In genomic region chr8:122463651-122464640, GRCm38 (mm10) we compare ENCODE assay signal across 12 mouse cellular contexts. TPM values are rescaled to one million over a fixed set of nuclear protein-coding genes. Genes with fewer than 3 reads are reported as not detected.
DNase-seq lines count a peak whose midpoint lies in the region; ATAC-seq and TF ChIP-seq lines count a peak whose summit lies in the region.
"Had no signal": no experiment of that assay in that cellular context is flagged by ENCODE, and none has a peak within 500 bp of the region (broad histone marks: within the 10 kb centered on the region; RNA-seq: fewer than 3 reads in every experiment).

No protein-coding gene starts in this region.

- peaks cover 52% of the 10 kb centered on the region for H3K4me1 ChIP-seq in liver, postnatal 0 days (ENCODE audit: insufficient read depth)

- H3K27ac ChIP-seq in liver, postnatal 0 days (ENCODE audit: low read depth), result peak overlapping the region; percentile 64
- no peak overlapping the region for H3K27ac ChIP-seq in layer of hippocampus, adult 2 months

- peaks cover 20% of the 10 kb centered on the region for H3K27me3 ChIP-seq in liver, postnatal 0 days (ENCODE audit: insufficient read depth, low read length)

- H3K9ac ChIP-seq in liver, postnatal 0 days (replicated peaks), result no peak overlapping the region

- H3K4me3 ChIP-seq in liver, postnatal 0 days (ENCODE audit: low read depth, low read length), result no peak overlapping the region
- no peak overlapping the region for H3K4me3 ChIP-seq in layer of hippocampus, adult 2 months

- TF ChIP-seq CTCF in liver, postnatal 0 days (IDR thresholded peaks at IDR 0.05; ENCODE audit: low read depth), result no peak
- no peak for TF ChIP-seq CTCF in layer of hippocampus, adult 2 months (conservative IDR thresholded peaks at IDR 0.05)

- H3K9me3 ChIP-seq in liver, postnatal 0 days (ENCODE audit: low read length), result no peaks in the 10 kb centered on the region

- H3K36me3 ChIP-seq in liver, postnatal 0 days (replicated peaks; ENCODE audit: insufficient read depth, low read length), result peaks cover 24% of the 10 kb centered on the region

- peak; percentile 23; the same call in 1 of the 2 replicates for TF ChIP-seq EP300 in liver, postnatal 0 days (IDR thresholded peaks at IDR 0.05; ENCODE audit: low read depth)

- WGBS in liver, postnatal 0 days (ENCODE audit: insufficient replicate concordance), result 26% methylated on average over 12 of the region's 12 CpGs

- peak overlapping the region; percentile 13 for H3K4me2 ChIP-seq in liver, postnatal 0 days (ENCODE audit: low read depth, low read length)
- H3K4me2 ChIP-seq: midbrain, embryonic 11.5 days had no signal

- peak; percentile 69 for DNase-seq in CD4-positive helper T cell, adult 2 months (ENCODE audit: low read depth, low spot score)
- DNase-seq in liver, postnatal 0 days, result peak; percentile 56
- DNase-seq in natural killer cell, adult 2 months (ENCODE audit: low spot score in 2 of 2), result peak; percentile 21 to 27
- no peak for DNase-seq in layer of hippocampus, adult 2 months (ENCODE audit: low spot score in 2 of 2)
- no peak for DNase-seq in gastrocnemius, adult 18-20 months (ENCODE audit: low spot score)
- no peak for DNase-seq in cerebellum, adult 9-10 months
- DNase-seq: embryo, embryonic 11 days; heart, postnatal 10 days had no signal

- ATAC-seq in CD4-positive, CD25-positive, alpha-beta regulatory T cell, adult 4 months, result peak; percentile 27
- ATAC-seq in liver, postnatal 0 days, result peak; percentile 49
- ATAC-seq: forebrain, embryonic 14.5 days had no signal

RNA-seq across cellular contexts. Expression of gene Snai3, which starts 3.4 kb away (rescaled TPM):
- 1 to 10 TPM; 2.6 to 5.2 TPM for polyA plus RNA-seq in CD4-positive, CD25-positive, alpha-beta regulatory T cell, adult 4 months (2017; shearing (Covaris generic))
- polyA plus RNA-seq in liver, postnatal 0 days (2015; fragmentation: Nextera tagmentation; extraction: Ambion mirVana), result 1.4 and 3.4 TPM in 2 replicates
- total RNA-seq in layer of hippocampus, adult 2 months (2021), result not detected
- total RNA-seq in gastrocnemius, adult 18-20 months (2021), result 10 to 100 TPM in 1 of 2 experiments, 1 to 10 TPM in 1; 5.7 to 14.7 TPM
- total RNA-seq: layer of hippocampus, adult 8-10 months had no signal
- polyA plus RNA-seq: forebrain, embryonic 14.5 days; midbrain, embryonic 11.5 days had no signal

RNA-seq across cellular contexts. Expression of gene Rnf166, which starts 11.9 kb away (rescaled TPM):
- polyA plus RNA-seq in CD4-positive, CD25-positive, alpha-beta regulatory T cell, adult 4 months (2017; shearing (Covaris generic)), result 10 to 100 TPM; 27.3 to 31.0 TPM
- 18.5 and 18.9 TPM in 2 replicates for polyA plus RNA-seq in liver, postnatal 0 days (2015; fragmentation: Nextera tagmentation; extraction: Ambion mirVana)
- total RNA-seq in layer of hippocampus, adult 2 months (2021), result 10 to 100 TPM; 32.7 to 39.5 TPM
- 10 to 100 TPM; 35.0 to 37.7 TPM for total RNA-seq in gastrocnemius, adult 18-20 months (2021)

RNA-seq across cellular contexts. Expression of gene Ctu2, which starts 12.0 kb away (rescaled TPM):
- 10 to 100 TPM; 11.5 to 16.9 TPM for polyA plus RNA-seq in CD4-positive, CD25-positive, alpha-beta regulatory T cell, adult 4 months (2017; shearing (Covaris generic))
- polyA plus RNA-seq in liver, postnatal 0 days (2015; fragmentation: Nextera tagmentation; extraction: Ambion mirVana), result 17.8 and 20.9 TPM in 2 replicates
- 10 to 100 TPM; 22.8 to 23.7 TPM for total RNA-seq in layer of hippocampus, adult 2 months (2021)
- 1 to 10 TPM; 6.3 to 7.6 TPM for total RNA-seq in gastrocnemius, adult 18-20 months (2021)

RNA-seq across cellular contexts. Expression of gene Mvd, which starts 20.7 kb away (rescaled TPM):
- 10 to 100 TPM; 12.6 to 20.0 TPM for polyA plus RNA-seq in CD4-positive, CD25-positive, alpha-beta regulatory T cell, adult 4 months (2017; shearing (Covaris generic))
- polyA plus RNA-seq in liver, postnatal 0 days (2015; fragmentation: Nextera tagmentation; extraction: Ambion mirVana), result 4.9 and 5.8 TPM in 2 replicates
- total RNA-seq in layer of hippocampus, adult 2 months (2021), result 10 to 100 TPM; 16.7 to 17.6 TPM
- 1 to 10 TPM; 3.9 to 5.6 TPM for total RNA-seq in gastrocnemius, adult 18-20 months (2021)

RNA-seq across cellular contexts. Expression of gene Cyba, which starts 31.2 kb away (rescaled TPM):
- polyA plus RNA-seq in CD4-positive, CD25-positive, alpha-beta regulatory T cell, adult 4 months (2017; shearing (Covaris generic)), result 100 to 1,000 TPM; 801 to 968 TPM
- polyA plus RNA-seq in liver, postnatal 0 days (2015; fragmentation: Nextera tagmentation; extraction: Ambion mirVana), result 211 and 220 TPM in 2 replicates
- 10 to 100 TPM in 1 of 2 experiments, 1 to 10 TPM in 1; 10.0 to 10.7 TPM for total RNA-seq in layer of hippocampus, adult 2 months (2021)
- 1 to 10 TPM; 4.5 to 8.6 TPM for total RNA-seq in gastrocnemius, adult 18-20 months (2021)

Comparison
In these comparisons a context has a peak if more than half of its experiments do, and no peak if none do; other contexts are left out.
1. DNase-seq: peak in CD4-positive helper T cell, adult 2 months (single experiment), liver, postnatal 0 days (single experiment) and natural killer cell, adult 2 months (2 of 2); none in layer of hippocampus, adult 2 months (0 of 2), gastrocnemius, adult 18-20 months (single experiment) and cerebellum, adult 9-10 months (single experiment).
2. RNA of gene Snai3, which starts 3.4 kb away (total RNA-seq): 5.7 to 14.7 TPM in gastrocnemius, adult 18-20 months; not detected in layer of hippocampus, adult 2 months; every median in the first group is over 4 times any median in the second.